Mouse (Mus musculus) heart, embryonic 11.5 days (tissue): ENCODE data around the gene Gm17359. TPM values are rescaled to one million over a fixed set of nuclear protein-coding genes. Genes with fewer than 3 reads are reported as not detected.

Experiments
- ATAC-seq: fragments of 200-750 bp; cut with Nextera tagmentation; replicated peaks from 2 replicates; pipeline ENCODE4 v1.8.0; 2017; ENCODE audit warnings: moderate library complexity; ENCODE audit not compliant: insufficient number of reproducible peaks, low FRiP score, low TSS enrichment
- H3K27ac ChIP-seq: fragments of 300-500 bp; sonication (generic); 2 replicates; pipeline ENCODE4 v1.5.1; 2014; ENCODE audit warnings: mild to moderate bottlenecking, low read depth, low read length
- H3K27me3 ChIP-seq: fragments of 300-500 bp; sonication (generic); 2 replicates; pipeline ENCODE4 v1.6.1; 2014; ENCODE audit warnings: mild to moderate bottlenecking, low read length, mixed read lengths; ENCODE audit not compliant: control insufficient read depth, insufficient read depth
- H3K36me3 ChIP-seq: fragments of 300-500 bp; sonication (generic); 2 replicates; pipeline ENCODE4 v1.6.1; 2014; ENCODE audit warnings: mild to moderate bottlenecking, low read length, moderate library complexity, mixed read lengths; ENCODE audit not compliant: control insufficient read depth, insufficient read depth
- H3K4me1 ChIP-seq: fragments of 300-500 bp; sonication (generic); 2 replicates; pipeline ENCODE4 v1.6.1; 2014; ENCODE audit warnings: low read length; ENCODE audit not compliant: control insufficient read depth, insufficient read depth
- H3K4me2 ChIP-seq: fragments of 300-500 bp; sonication (generic); 2 replicates; pipeline ENCODE4 v1.6.1; 2014; ENCODE audit warnings: mild to moderate bottlenecking, moderate library complexity
- H3K4me3 ChIP-seq: fragments of 300-500 bp; sonication (generic); 2 replicates; pipeline ENCODE4 v1.5.1; 2014; ENCODE audit warnings: low read depth, low read length
- H3K9ac ChIP-seq: fragments of 300-500 bp; sonication (generic); 2 replicates; pipeline ENCODE4 v1.6.1; 2014; ENCODE audit warnings: mild to moderate bottlenecking, low read depth, low read length, moderate library complexity
- H3K9me3 ChIP-seq: fragments of 300-500 bp; sonication (generic); replicated peaks from 2 replicates; pipeline ENCODE4 v1.6.1; 2016; ENCODE audit warnings: low read length; ENCODE audit not compliant: control insufficient read depth
- WGBS: fragments of 180-500 bp; shearing (Covaris S2); extraction: QIAGEN DNeasy Blood & Tissue Kit; methylation state at CpG from one replicate; pipeline ENCODE4 v1.1.7; 2014; ENCODE audit not compliant: insufficient replicate concordance; 5-methylcytosine and 5-hydroxymethylcytosine counted together
- polyA plus RNA-seq: library from polyadenylated mRNA; unstranded; fragments of >200 nt; fragmentation: Nextera tagmentation; extraction: Ambion mirVana; gene quantifications from 2 replicates; pipeline ENCODE4 v1.2.1, GENCODE M21; 2014

The Gm17359 gene
- polyA plus RNA-seq, 1 experiment from 2014 or later: not detected

DNA sequence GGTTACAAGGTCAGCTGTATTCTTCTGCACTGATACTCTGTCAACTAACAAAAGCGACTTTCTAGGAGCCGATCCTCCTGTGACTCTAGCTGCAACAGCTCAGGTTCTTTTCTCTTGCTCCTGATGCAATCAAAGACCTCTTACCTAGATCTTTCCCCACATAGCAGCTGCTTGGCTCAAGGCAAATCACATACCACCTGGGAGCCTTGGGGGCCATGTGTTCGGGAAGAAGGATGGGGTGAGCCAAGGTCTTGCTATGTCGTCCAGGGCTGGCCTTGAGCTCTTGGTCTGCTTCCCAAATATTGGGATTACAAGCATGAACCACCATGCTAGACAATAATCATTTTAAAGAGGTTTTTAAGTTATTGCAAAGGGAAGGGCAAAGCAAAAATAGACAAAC is 39.2 kb upstream of the Gm17359 start:
- H3K4me2 ChIP-seq: no peak overlapping the region
- H3K36me3 ChIP-seq: no peaks in the 10 kb centered on the region
- H3K9ac ChIP-seq: no peak overlapping the region
- H3K4me3 ChIP-seq: no peak overlapping the region
- 87% methylated on average over 4 of the region's 4 CpGs for WGBS
- ATAC-seq: no peak
- no peaks in the 10 kb centered on the region for H3K27me3 ChIP-seq
- H3K4me1 ChIP-seq: no peaks in the 10 kb centered on the region
- H3K27ac ChIP-seq: no peak overlapping the region
- H3K9me3 ChIP-seq: no peaks in the 10 kb centered on the region

DNA sequence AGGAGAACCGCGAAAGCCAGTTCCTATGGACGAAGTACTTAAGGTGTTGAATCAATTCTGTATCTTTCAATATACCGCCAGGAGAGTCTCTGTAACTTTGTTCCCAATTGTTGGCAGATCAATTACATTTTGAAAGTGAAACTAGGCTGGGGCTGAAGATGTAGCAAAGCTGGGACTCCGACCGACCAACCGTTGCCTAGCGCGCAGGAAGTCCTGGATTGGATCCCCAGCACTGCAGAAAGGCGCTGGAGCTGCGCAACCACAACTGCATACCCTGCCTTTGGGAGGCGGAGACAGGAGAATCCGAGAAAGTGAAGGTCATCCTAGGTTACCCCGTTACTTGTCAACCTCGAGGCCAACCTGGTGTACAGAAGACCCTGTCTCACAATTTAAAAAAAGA is 37.1 kb upstream of the Gm17359 start:
- H3K27ac ChIP-seq: no peak overlapping the region
- no peaks in the 10 kb centered on the region for H3K36me3 ChIP-seq
- H3K4me2 ChIP-seq: no peak overlapping the region
- no peaks in the 10 kb centered on the region for H3K4me1 ChIP-seq
- H3K9me3 ChIP-seq: no peaks in the 10 kb centered on the region
- no peak overlapping the region for H3K9ac ChIP-seq
- ATAC-seq: no peak
- no peaks in the 10 kb centered on the region for H3K27me3 ChIP-seq
- WGBS: 73% methylated on average over 15 of the region's 15 CpGs
- no peak overlapping the region for H3K4me3 ChIP-seq

DNA sequence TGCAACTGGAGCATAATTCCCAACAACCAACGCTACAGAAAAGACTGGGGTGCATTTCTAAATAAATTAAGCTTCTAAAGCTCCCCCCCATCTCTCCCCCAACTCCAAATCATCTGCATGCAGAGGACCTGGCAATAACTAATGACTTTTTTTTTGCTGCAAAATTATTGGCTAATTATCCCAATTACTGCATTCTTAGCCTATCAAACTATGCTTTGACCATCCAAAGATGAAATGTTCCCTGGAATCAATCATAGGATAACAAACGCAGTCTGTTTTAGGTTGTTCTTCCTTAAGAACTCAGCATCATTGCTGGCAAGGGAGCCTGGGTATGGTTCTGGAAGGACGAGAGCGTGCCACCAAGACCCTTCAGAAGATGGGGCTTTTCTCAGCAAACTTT is 27.9 kb upstream of the Gm17359 start:
- WGBS: 82% methylated on average over 4 of the region's 4 CpGs
- ATAC-seq: no peak

GRCm38 (mm10) chr3:79310184-79310583 is 26.3 kb upstream of the Gm17359 start:
- H3K9me3 ChIP-seq: no peaks in the 10 kb centered on the region; the same call in 1 of the 2 replicates
- WGBS: 74% methylated on average over 7 of the region's 7 CpGs
- ATAC-seq: no peak
- no peaks in the 10 kb centered on the region for H3K27me3 ChIP-seq
- H3K27ac ChIP-seq: no peak overlapping the region
- no peaks in the 10 kb centered on the region for H3K4me1 ChIP-seq
- H3K4me3 ChIP-seq: no peak overlapping the region
- no peak overlapping the region for H3K9ac ChIP-seq
- no peak overlapping the region for H3K4me2 ChIP-seq
- no peaks in the 10 kb centered on the region for H3K36me3 ChIP-seq

More for the DNA sequence above, 27.9 kb upstream of the Gm17359 start:
- no peak overlapping the region for H3K4me3 ChIP-seq
- H3K4me1 ChIP-seq: no peaks in the 10 kb centered on the region
- H3K36me3 ChIP-seq: no peaks in the 10 kb centered on the region
- no peak overlapping the region for H3K4me2 ChIP-seq
- H3K9ac ChIP-seq: no peak overlapping the region
- no peaks in the 10 kb centered on the region; the same call in 1 of the 2 replicates for H3K9me3 ChIP-seq
- H3K27me3 ChIP-seq: no peaks in the 10 kb centered on the region
- H3K27ac ChIP-seq: no peak overlapping the region

DNA sequence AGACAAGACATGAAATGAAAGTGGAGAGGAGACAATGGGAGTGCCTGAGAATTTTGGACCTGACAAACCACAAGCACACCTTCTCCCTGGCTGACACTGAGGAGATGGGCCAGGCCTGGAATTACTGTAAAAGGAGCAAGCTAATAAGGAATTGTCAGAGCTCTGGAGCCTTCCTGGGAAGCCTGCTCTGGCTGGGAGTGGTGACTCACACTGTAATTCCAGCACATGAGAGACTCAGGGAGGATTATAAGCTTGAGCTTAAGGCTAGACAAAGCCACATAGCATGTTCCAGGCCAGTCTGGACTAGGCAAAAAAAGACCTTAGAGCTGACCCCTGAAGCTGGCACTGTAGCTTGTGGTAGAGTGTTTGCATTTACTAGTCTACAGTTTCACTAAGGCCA is 24.6 kb upstream of the Gm17359 start:
- Histone ChIP-seq H3K4me2 (no peak overlapping the region), H3K4me1 (no peaks in the 10 kb centered on the region), H3K9me3 (no peaks in the 10 kb centered on the region; the same call in 1 of the 2 replicates), H3K4me3 (no peak overlapping the region), H3K27me3 (no peaks in the 10 kb centered on the region), H3K36me3 (no peaks in the 10 kb centered on the region), H3K27ac (no peak overlapping the region), H3K9ac (no peak overlapping the region)
- ATAC-seq: no peak

GRCm38 (mm10) chr3:79314006-79314698 is 22.3 kb upstream of the Gm17359 start:
- no peak for ATAC-seq
- H3K27ac ChIP-seq: no peak overlapping the region
- 66% methylated on average over 10 of the region's 10 CpGs for WGBS

GRCm38 (mm10) chr3:79324697-79325526 is 11.5 kb upstream of the Gm17359 start:
- no peak overlapping the region for H3K4me3 ChIP-seq
- ATAC-seq: no peak
- no peak overlapping the region for H3K27ac ChIP-seq
- 41% methylated on average over 10 of the region's 10 CpGs for WGBS
- no peak overlapping the region for H3K4me2 ChIP-seq
- H3K27me3 ChIP-seq: no peaks in the 10 kb centered on the region
- H3K9me3 ChIP-seq: no peaks in the 10 kb centered on the region
- H3K9ac ChIP-seq: no peak overlapping the region
- H3K36me3 ChIP-seq: no peaks in the 10 kb centered on the region
- no peaks in the 10 kb centered on the region for H3K4me1 ChIP-seq

More at GRCm38 (mm10) chr3:79314006-79314698, 22.3 kb upstream of the Gm17359 start:
- Histone ChIP-seq H3K36me3 (no peaks in the 10 kb centered on the region), H3K4me2 (no peak overlapping the region), H3K9me3 (no peaks in the 10 kb centered on the region), H3K4me1 (no peaks in the 10 kb centered on the region), H3K9ac (no peak overlapping the region), H3K27me3 (no peaks in the 10 kb centered on the region), H3K4me3 (no peak overlapping the region)

DNA sequence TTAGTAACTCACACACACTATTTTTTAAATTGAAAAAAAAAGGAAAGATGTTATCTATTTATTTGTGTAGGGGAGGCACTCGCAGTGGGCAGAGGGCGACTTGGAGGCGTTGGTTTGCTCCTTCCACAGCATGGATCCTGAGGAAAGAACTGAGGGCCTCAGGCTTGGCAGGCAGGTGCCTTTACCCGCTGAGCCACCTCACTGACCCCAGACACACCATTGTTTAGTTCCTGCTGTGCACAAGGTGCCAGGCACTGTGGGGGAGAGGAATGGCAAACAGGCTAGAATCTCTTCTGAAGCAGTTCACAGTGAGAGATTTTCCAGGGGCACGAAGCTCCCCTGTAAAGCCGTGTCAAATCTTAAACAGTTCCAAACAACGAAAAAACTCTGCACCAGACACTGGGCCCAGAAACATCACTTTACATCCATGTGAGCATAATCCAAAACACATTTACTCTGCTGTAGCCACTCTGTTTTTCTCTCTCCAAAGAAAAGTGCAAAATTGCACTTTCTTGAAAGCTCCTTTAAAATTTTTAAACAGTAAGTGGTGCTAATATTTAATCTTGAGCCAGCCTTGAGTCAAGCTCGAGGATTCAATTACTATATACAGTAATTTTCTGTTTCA is 6.7 kb upstream of the Gm17359 start:
- H3K9me3 ChIP-seq: no peaks in the 10 kb centered on the region
- no peaks in the 10 kb centered on the region for H3K27me3 ChIP-seq
- no peak overlapping the region for H3K27ac ChIP-seq
- no peak overlapping the region for H3K4me2 ChIP-seq
- H3K4me1 ChIP-seq: no peaks in the 10 kb centered on the region
- H3K36me3 ChIP-seq: no peaks in the 10 kb centered on the region
- H3K9ac ChIP-seq: no peak overlapping the region
- WGBS: 33% methylated on average over 8 of the region's 8 CpGs
- no peak overlapping the region for H3K4me3 ChIP-seq
- no peak for ATAC-seq
